Mouse (Mus musculus): ENCODE data around the gene Tmem51.

Gene Tmem51

DNA sequence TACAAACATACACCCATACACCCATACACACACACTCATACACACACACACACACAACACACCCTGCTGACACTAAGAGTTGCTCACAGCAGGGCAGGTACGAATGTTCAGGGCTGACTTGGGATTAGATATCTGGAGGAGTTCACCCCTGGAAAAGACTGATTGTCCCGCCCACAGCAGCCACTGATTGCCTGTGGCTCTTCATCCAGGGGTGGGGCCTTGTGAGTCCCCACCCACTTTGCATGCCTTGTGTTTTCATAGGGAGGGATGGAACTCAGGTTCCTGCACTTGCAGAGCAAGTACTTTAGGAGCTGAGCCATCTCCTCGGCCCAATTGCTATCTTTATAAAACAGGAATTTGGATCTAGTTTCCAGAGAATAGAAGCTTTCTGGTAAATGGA, 102.6 kb downstream of the Tmem51 start:
- ATAC-seq (ENCODE audit: insufficient number of reproducible peaks, low FRiP score, low TSS enrichment) = no peak

Data from cerebellum, adult (tissue).